Mouse (Mus musculus): Measurements from ENCODE around the gene Exoc4. TPM values are rescaled to one million over a fixed set of nuclear protein-coding genes. Genes with fewer than 3 reads are reported as not detected.

The Exoc4 gene
- polyA plus RNA-seq, 1 experiment from 2014 or later: 59.2 TPM

- no peaks in the 10 kb centered on the region for H3K36me3 ChIP-seq
- no peak overlapping the region for H3K4me3 ChIP-seq
- H3K9ac ChIP-seq (replicated peaks): no peak overlapping the region
- no peaks in the 10 kb centered on the region for H3K27me3 ChIP-seq
- no peak overlapping the region for H3K4me2 ChIP-seq (replicated peaks)
- 81% methylated on average over 3 of the region's 3 CpGs for WGBS
- ATAC-seq (ENCODE audit: low FRiP score, low read depth): no peak
- no peak overlapping the region for H3K27ac ChIP-seq (replicated peaks)
- peaks cover 18% of the 10 kb centered on the region for H3K4me1 ChIP-seq
- H3K9me3 ChIP-seq: no peaks in the 10 kb centered on the region
Observed at GRCm38 (mm10) chr6:33683533-33683932, 434.6 kb downstream of the Exoc4 start.

DNA sequence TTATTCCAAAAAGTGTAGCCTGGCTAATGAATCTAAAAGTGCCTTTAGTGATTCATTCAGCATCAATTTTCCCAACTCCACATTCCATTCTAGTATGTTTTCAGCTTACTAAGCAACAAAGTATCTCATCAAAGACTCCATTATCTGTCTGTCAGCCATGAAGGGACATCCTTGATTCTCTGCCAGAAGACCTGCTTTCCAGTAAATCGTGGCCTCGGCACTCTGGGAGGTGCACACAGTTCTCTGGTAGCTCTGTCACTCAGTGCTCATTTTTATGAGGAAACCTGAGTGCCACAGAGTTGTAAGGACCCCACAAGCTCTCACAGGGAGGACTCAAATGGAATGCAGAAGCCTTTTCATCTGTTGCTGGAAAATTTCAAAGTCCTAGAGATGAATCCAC lies 436.4 kb downstream of the Exoc4 start:
- H3K9me3 ChIP-seq: no peaks in the 10 kb centered on the region
- 55% methylated on average over 2 of the region's 2 CpGs for WGBS
- H3K9ac ChIP-seq (replicated peaks): no peak overlapping the region
- H3K4me3 ChIP-seq: no peak overlapping the region
- no peaks in the 10 kb centered on the region for H3K27me3 ChIP-seq
- H3K36me3 ChIP-seq: no peaks in the 10 kb centered on the region
- no peak overlapping the region for H3K4me2 ChIP-seq (replicated peaks)
- no peak overlapping the region for H3K27ac ChIP-seq (replicated peaks)
- no peak for ATAC-seq (ENCODE audit: low FRiP score, low read depth)
- H3K4me1 ChIP-seq: peaks cover 18% of the 10 kb centered on the region

- no peaks in the 10 kb centered on the region for H3K9me3 ChIP-seq
- no peak overlapping the region for H3K27ac ChIP-seq (replicated peaks)
- H3K4me2 ChIP-seq (replicated peaks): no peak overlapping the region
- WGBS: 88% methylated on average over 5 of the region's 5 CpGs
- ATAC-seq (ENCODE audit: low FRiP score, low read depth): no peak
- H3K27me3 ChIP-seq: no peaks in the 10 kb centered on the region
- H3K36me3 ChIP-seq: no peaks in the 10 kb centered on the region
- H3K4me3 ChIP-seq: no peak overlapping the region
- H3K4me1 ChIP-seq: no peaks in the 10 kb centered on the region
- H3K9ac ChIP-seq (replicated peaks): no peak overlapping the region
Observed at GRCm38 (mm10) chr6:33690601-33691000, 441.7 kb downstream of the Exoc4 start.

GRCm38 (mm10) chr6:33696976-33697375 lies 448.1 kb downstream of the Exoc4 start:
- H3K4me1 ChIP-seq: no peaks in the 10 kb centered on the region
- H3K4me2 ChIP-seq (replicated peaks): no peak overlapping the region
- H3K27ac ChIP-seq (replicated peaks): no peak overlapping the region
- no peak overlapping the region for H3K4me3 ChIP-seq
- H3K36me3 ChIP-seq: no peaks in the 10 kb centered on the region
- ATAC-seq (ENCODE audit: low FRiP score, low read depth): no peak
- H3K9ac ChIP-seq (replicated peaks): no peak overlapping the region
- H3K27me3 ChIP-seq: no peaks in the 10 kb centered on the region
- WGBS: 88% methylated on average over 1 of the region's 1 CpGs
- no peaks in the 10 kb centered on the region for H3K9me3 ChIP-seq

DNA sequence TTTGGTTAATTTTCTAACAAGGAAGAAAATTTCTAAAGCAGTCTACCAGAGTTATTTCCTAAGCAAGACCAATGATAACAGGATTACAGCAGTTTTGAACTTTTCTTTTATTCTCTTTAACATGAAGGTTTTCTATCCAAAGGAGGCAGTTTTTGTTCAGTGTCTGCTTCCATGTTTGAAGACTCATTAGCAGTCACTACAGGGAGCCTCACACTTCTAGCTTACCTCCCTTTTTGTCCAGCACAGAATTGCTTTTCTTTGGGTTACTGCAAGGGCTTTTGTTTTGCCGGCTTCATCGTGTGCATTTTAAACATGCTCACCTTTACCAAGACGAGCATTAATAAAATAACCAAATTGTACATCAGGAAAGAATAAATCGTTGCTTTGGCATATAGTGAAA lies 460.0 kb downstream of the Exoc4 start:
- peaks cover 26% of the 10 kb centered on the region for H3K4me1 ChIP-seq
- H3K27me3 ChIP-seq: peaks cover 5% of the 10 kb centered on the region
- H3K9me3 ChIP-seq: no peaks in the 10 kb centered on the region
- ATAC-seq (ENCODE audit: low FRiP score, low read depth): 0 out of 2 replicates have a peak, but pooled peaks have one; percentile 44
- no peak overlapping the region for H3K9ac ChIP-seq (replicated peaks)
- no peak overlapping the region for H3K4me3 ChIP-seq
- no peak overlapping the region for H3K27ac ChIP-seq (replicated peaks)
- H3K36me3 ChIP-seq: no peaks in the 10 kb centered on the region
- 22% methylated on average over 4 of the region's 4 CpGs for WGBS
- no peak overlapping the region for H3K4me2 ChIP-seq (replicated peaks)

GRCm38 (mm10) chr6:33709340-33709739 lies 460.5 kb downstream of the Exoc4 start:
- Histone ChIP-seq H3K4me3 (no peak overlapping the region), H3K36me3 (no peaks in the 10 kb centered on the region), H3K4me1 (peaks cover 26% of the 10 kb centered on the region), H3K9me3 (no peaks in the 10 kb centered on the region), H3K4me2 (replicated peaks) (no peak overlapping the region), H3K27ac (replicated peaks) (no peak overlapping the region), H3K9ac (replicated peaks) (no peak overlapping the region), H3K27me3 (peaks cover 5% of the 10 kb centered on the region)
- ATAC-seq (ENCODE audit: low FRiP score, low read depth): no peak
- WGBS: 76% methylated on average over 5 of the region's 5 CpGs

GRCm38 (mm10) chr6:33711742-33712141 lies 462.9 kb downstream of the Exoc4 start:
- no peak overlapping the region for H3K9ac ChIP-seq (replicated peaks)
- H3K27ac ChIP-seq (replicated peaks): no peak overlapping the region
- ATAC-seq (ENCODE audit: low FRiP score, low read depth): no peak
- H3K9me3 ChIP-seq: no peaks in the 10 kb centered on the region
- no peaks in the 10 kb centered on the region for H3K27me3 ChIP-seq
- H3K36me3 ChIP-seq: no peaks in the 10 kb centered on the region
- H3K4me3 ChIP-seq: no peak overlapping the region
- no peak overlapping the region for H3K4me2 ChIP-seq (replicated peaks)
- peaks cover 26% of the 10 kb centered on the region for H3K4me1 ChIP-seq
- 56% methylated on average over 3 of the region's 3 CpGs for WGBS

DNA sequence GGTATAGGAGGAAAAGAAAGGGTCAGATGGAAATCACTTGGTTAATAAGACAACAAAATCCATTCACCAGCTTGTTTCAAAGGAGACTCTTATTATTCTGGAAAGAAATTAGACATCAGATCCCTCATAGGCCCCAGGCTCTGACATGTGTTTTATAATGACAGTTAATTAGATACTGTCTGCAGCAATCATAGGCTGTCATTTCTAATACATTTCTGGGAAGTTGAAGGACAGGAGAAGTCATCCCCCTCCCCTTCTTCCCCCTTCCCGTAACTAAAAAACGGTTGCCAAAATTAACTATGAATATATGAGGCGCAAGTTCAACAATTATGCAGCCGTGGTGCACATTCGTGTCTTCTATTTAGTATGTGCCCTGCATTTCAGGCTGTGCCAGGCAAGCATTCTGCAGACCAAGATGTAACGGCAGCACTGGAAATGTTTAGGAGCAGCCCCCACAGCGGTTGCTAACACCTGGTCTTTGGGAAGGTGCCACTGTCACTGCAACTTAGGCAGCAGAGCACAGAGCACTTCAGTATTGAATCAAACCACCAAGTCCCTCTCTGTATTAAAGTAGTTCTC lies 463.7 kb downstream of the Exoc4 start:
- no peak for ATAC-seq (ENCODE audit: low FRiP score, low read depth)
- WGBS: 80% methylated on average over 7 of the region's 7 CpGs
- no peak overlapping the region for H3K27ac ChIP-seq (replicated peaks)

DNA sequence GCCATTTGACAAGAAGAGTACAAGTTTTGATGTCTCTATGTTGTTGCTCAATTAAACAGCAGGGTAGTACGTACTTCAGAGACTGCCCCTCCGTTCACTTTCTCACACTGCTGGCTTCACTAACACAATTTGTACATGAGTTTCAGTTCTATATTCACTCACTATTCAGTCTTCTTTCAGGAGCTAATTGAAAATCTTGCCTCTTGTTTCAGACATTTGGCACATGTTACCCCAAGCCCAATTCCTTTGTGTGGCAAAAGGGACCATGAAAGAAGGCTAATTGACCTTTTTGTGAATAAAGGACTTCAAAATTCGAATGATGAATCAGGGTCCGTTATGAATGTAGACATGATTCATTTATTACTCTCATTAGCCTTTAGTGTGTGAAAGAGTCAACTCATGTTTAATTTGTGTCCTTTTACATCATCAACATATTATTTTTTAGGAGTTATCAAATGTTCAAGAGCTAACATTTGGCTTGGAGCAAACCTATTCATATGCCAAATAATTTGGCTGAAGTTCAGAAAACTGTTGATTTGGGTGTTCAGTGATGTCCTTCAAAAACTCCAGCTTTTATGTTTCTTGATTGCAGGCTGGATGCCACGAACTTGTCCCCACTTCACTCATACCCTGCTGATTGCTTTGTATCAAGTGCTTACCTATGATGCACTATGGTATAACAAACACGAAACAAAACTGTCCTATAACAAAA lies 467.5 kb downstream of the Exoc4 start:
- H3K4me1 ChIP-seq: peaks cover 7% of the 10 kb centered on the region; the same call in 1 of the 2 replicates
- H3K27ac ChIP-seq (replicated peaks): no peak overlapping the region
- no peak overlapping the region for H3K4me2 ChIP-seq (replicated peaks)
- no peaks in the 10 kb centered on the region for H3K9me3 ChIP-seq
- H3K27me3 ChIP-seq: no peaks in the 10 kb centered on the region
- 80% methylated on average over 6 of the region's 6 CpGs for WGBS
- H3K4me3 ChIP-seq: no peak overlapping the region
- no peak overlapping the region for H3K9ac ChIP-seq (replicated peaks)
- no peak for ATAC-seq (ENCODE audit: low FRiP score, low read depth)
- no peaks in the 10 kb centered on the region for H3K36me3 ChIP-seq

More for the DNA sequence above, 463.7 kb downstream of the Exoc4 start:
- Histone ChIP-seq H3K4me1 (peaks cover 26% of the 10 kb centered on the region), H3K9me3 (no peaks in the 10 kb centered on the region), H3K4me2 (replicated peaks) (no peak overlapping the region), H3K27me3 (no peaks in the 10 kb centered on the region), H3K4me3 (no peak overlapping the region), H3K36me3 (no peaks in the 10 kb centered on the region), H3K9ac (replicated peaks) (no peak overlapping the region)

- Histone ChIP-seq H3K9ac (replicated peaks) (no peak overlapping the region), H3K27me3 (no peaks in the 10 kb centered on the region), H3K4me1 (no peaks in the 10 kb centered on the region), H3K9me3 (no peaks in the 10 kb centered on the region), H3K36me3 (no peaks in the 10 kb centered on the region), H3K27ac (replicated peaks) (no peak overlapping the region), H3K4me3 (no peak overlapping the region), H3K4me2 (replicated peaks) (no peak overlapping the region)
- 82% methylated on average over 4 of the region's 4 CpGs for WGBS
- no peak for ATAC-seq (ENCODE audit: low FRiP score, low read depth)
Observed at GRCm38 (mm10) chr6:33721166-33721565, 472.3 kb downstream of the Exoc4 start.

DNA sequence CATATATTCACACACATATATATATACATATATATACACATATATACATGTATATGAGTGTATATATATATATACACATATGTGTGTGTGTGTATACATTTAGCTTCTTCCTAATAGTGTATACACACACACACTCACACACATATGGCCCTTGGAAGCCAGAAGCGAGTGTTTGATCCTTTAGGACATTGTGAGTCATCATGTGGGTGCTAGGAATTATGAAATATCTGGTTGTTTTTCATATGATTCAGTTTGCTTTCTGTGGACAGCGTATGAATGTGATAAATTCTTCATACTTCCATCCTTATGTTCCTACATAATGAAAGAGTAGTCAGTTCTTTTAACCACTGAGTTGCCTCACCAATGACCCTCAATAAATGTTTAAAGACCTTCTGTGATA lies 473.9 kb downstream of the Exoc4 start:
- Histone ChIP-seq H3K27ac (replicated peaks) (no peak overlapping the region), H3K9ac (replicated peaks) (no peak overlapping the region), H3K27me3 (no peaks in the 10 kb centered on the region), H3K4me2 (replicated peaks) (no peak overlapping the region), H3K4me3 (no peak overlapping the region), H3K36me3 (no peaks in the 10 kb centered on the region), H3K4me1 (0 out of 2 replicates have a peak, but pooled peaks cover 3% of the 10 kb centered on the region), H3K9me3 (no peaks in the 10 kb centered on the region)
- WGBS: 91% methylated on average over 2 of the region's 2 CpGs
- ATAC-seq (ENCODE audit: low FRiP score, low read depth): no peak

DNA sequence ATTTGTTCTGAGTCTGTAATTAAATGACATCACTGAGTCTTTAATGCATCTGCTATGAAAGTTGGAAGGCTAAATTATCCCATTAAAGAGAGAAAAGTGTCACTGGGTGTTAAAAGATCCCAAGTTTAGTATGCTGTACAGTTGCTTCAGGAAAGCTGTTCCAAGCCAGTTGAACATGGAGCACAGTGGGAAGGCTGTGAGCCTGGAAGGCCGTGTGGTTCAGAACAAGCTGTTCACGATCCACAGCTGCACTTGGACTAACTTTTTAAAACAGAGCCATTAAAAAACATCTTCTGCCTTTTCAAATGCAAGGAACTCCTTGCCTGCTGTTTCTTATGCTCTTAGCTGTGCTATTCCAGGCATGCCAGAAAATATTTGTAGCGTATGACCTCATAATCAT lies 475.7 kb downstream of the Exoc4 start:
- H3K4me2 ChIP-seq (replicated peaks): no peak overlapping the region
- ATAC-seq (ENCODE audit: low FRiP score, low read depth): no peak
- H3K4me3 ChIP-seq: no peak overlapping the region
- no peaks in the 10 kb centered on the region for H3K27me3 ChIP-seq
- H3K27ac ChIP-seq (replicated peaks): no peak overlapping the region
- H3K4me1 ChIP-seq: 0 out of 2 replicates have a peak, but pooled peaks cover 3% of the 10 kb centered on the region
- WGBS: 84% methylated on average over 3 of the region's 3 CpGs
- no peak overlapping the region for H3K9ac ChIP-seq (replicated peaks)
- no peaks in the 10 kb centered on the region for H3K36me3 ChIP-seq
- no peaks in the 10 kb centered on the region for H3K9me3 ChIP-seq

All from midbrain, embryonic 12.5 days (tissue).